In the genomic region with DNA sequence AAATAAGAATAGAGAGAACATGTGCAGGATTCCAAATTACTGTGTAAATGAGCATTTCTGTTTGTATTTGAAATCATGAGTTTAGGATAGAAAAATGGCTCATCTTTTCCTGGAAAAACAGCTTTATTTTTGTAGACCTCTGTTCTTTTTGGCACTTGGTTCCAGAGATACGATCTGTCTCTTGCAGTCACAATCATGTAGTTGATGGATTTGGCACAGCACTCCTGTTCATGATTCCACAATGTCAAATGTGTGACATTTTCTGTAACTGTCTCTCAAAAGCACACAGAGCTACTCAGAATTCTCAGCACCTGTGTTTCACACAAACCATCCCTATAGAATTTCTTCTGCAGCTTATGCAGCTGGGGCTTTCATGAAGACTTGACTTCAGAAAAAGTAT, we compare ENCODE assay signal across 21 mouse cellular contexts.
A peak's percentile ranks its signal among the peaks of the same experiment; 100 is the strongest.
DNase-seq lines count a peak whose midpoint lies in the region; ATAC-seq lines count a peak whose summit lies in the region.
"Had no signal": no experiment of that assay in that cellular context is flagged by ENCODE, and none has a peak within 500 bp of the region (broad histone marks: within the 10 kb centered on the region; RNA-seq: fewer than 3 reads in every experiment).

No protein-coding gene starts in this region.

- H3K9me3 ChIP-seq in embryonic facial prominence, embryonic 14.5 days (ENCODE audit: control insufficient read depth, low read length): no peaks in the 10 kb centered on the region
- H3K9me3 ChIP-seq in embryonic facial prominence, embryonic 10.5 days: no peaks in the 10 kb centered on the region
- no peaks in the 10 kb centered on the region for H3K9me3 ChIP-seq in neural tube, embryonic 15.5 days (replicated peaks)
- H3K9me3 ChIP-seq: G1E; heart, embryonic 12.5 days; hindbrain, embryonic 12.5 days had no signal

- no peaks in the 10 kb centered on the region for H3K4me1 ChIP-seq in embryonic facial prominence, embryonic 14.5 days (ENCODE audit: control insufficient read depth, insufficient read depth, low read length)
- H3K4me1 ChIP-seq in embryonic facial prominence, embryonic 10.5 days: no peaks in the 10 kb centered on the region
- H3K4me1 ChIP-seq in neural tube, embryonic 15.5 days: no peaks in the 10 kb centered on the region
- H3K4me1 ChIP-seq: heart, embryonic 12.5 days; hindbrain, embryonic 12.5 days had no signal

- 75% methylated on average over 1 of the region's 1 CpGs for WGBS in embryonic facial prominence, embryonic 14.5 days
- WGBS in embryonic facial prominence, embryonic 10.5 days: 87% methylated on average over 1 of the region's 1 CpGs
- WGBS in neural tube, embryonic 15.5 days: 87% methylated on average over 1 of the region's 1 CpGs

- no peak overlapping the region for H3K9ac ChIP-seq in embryonic facial prominence, embryonic 14.5 days (ENCODE audit: low read depth, low read length)
- H3K9ac ChIP-seq in neural tube, embryonic 15.5 days (replicated peaks): no peak overlapping the region
- H3K9ac ChIP-seq: heart, embryonic 12.5 days; hindbrain, embryonic 12.5 days had no signal

- ATAC-seq in embryonic facial prominence, embryonic 14.5 days (ENCODE audit: low read depth): no peak
- ATAC-seq in neural tube, embryonic 15.5 days (ENCODE audit: low FRiP score): no peak
- ATAC-seq: activated CD4-positive, CD25-positive, alpha-beta regulatory T cell, adult 4 months; midbrain, embryonic 16.5 days had no signal

- no peak overlapping the region for H3K4me2 ChIP-seq in embryonic facial prominence, embryonic 14.5 days (ENCODE audit: low read depth, low read length)
- H3K4me2 ChIP-seq in neural tube, embryonic 15.5 days: no peak overlapping the region
- H3K4me2 ChIP-seq: heart, embryonic 12.5 days; hindbrain, embryonic 12.5 days had no signal

- no peak overlapping the region for H3K27ac ChIP-seq in embryonic facial prominence, embryonic 14.5 days (replicated peaks; ENCODE audit: low read depth, low read length)
- H3K27ac ChIP-seq in embryonic facial prominence, embryonic 10.5 days (replicated peaks): no peak overlapping the region
- H3K27ac ChIP-seq in neural tube, embryonic 15.5 days (replicated peaks): no peak overlapping the region
- H3K27ac ChIP-seq: hindbrain, embryonic 12.5 days had no signal

- no peaks in the 10 kb centered on the region for H3K36me3 ChIP-seq in embryonic facial prominence, embryonic 14.5 days (ENCODE audit: control insufficient read depth, insufficient read depth, low read length)
- no peaks in the 10 kb centered on the region for H3K36me3 ChIP-seq in embryonic facial prominence, embryonic 10.5 days (replicated peaks)
- no peaks in the 10 kb centered on the region for H3K36me3 ChIP-seq in neural tube, embryonic 15.5 days
- H3K36me3 ChIP-seq: G1E; heart, embryonic 12.5 days; hindbrain, embryonic 12.5 days had no signal

- no peaks in the 10 kb centered on the region for H3K27me3 ChIP-seq in embryonic facial prominence, embryonic 14.5 days (replicated peaks; ENCODE audit: control insufficient read depth, insufficient read depth, low read length)
- no peaks in the 10 kb centered on the region for H3K27me3 ChIP-seq in embryonic facial prominence, embryonic 10.5 days (replicated peaks; ENCODE audit: low read depth, poor library complexity, severe bottlenecking)
- no peaks in the 10 kb centered on the region for H3K27me3 ChIP-seq in neural tube, embryonic 15.5 days (replicated peaks)
- H3K27me3 ChIP-seq: heart, embryonic 12.5 days; hindbrain, embryonic 12.5 days had no signal

- H3K4me3 ChIP-seq in embryonic facial prominence, embryonic 14.5 days (ENCODE audit: low read depth, low read length): no peak overlapping the region
- H3K4me3 ChIP-seq in embryonic facial prominence, embryonic 10.5 days: no peak overlapping the region
- H3K4me3 ChIP-seq in neural tube, embryonic 15.5 days (replicated peaks): no peak overlapping the region
- H3K4me3 ChIP-seq: erythroblast, embryonic 14.5 days; heart, embryonic 12.5 days; hindbrain, embryonic 12.5 days had no signal

- peak; percentile 27 for DNase-seq in embryonic facial prominence, embryonic 14.5 days (ENCODE audit: low spot score)
- no peak for DNase-seq in embryonic facial prominence, embryonic 10.5 days (ENCODE audit: low spot score)
- peak; percentile 12 for DNase-seq in layer of hippocampus, adult 11-12 months (ENCODE audit: low spot score)
- no peak for DNase-seq in layer of hippocampus, postnatal 25 days (ENCODE audit: extremely low spot score in 1 of 2, low spot score in 1 of 2)
- DNase-seq in brain, embryonic 18.5 days (ENCODE audit: low read depth, low spot score): peak; percentile 55
- peak; percentile 33 for DNase-seq in layer of hippocampus, adult 9-11 months
- DNase-seq in spleen, postnatal 36 days (ENCODE audit: low spot score in 2 of 2): no peak
- DNase-seq: adrenal gland, postnatal 10 days; cerebellum, adult 11-12 months; heart, postnatal 14 days; kidney, postnatal 4 days; lung, adult 2 months; lung, postnatal 36 days; retina, postnatal 1 day had no signal

Comparison
In these comparisons a context has a peak if more than half of its experiments do, and no peak if none do; other contexts are left out.
1. DNase-seq: peak in embryonic facial prominence, embryonic 14.5 days (single experiment), layer of hippocampus, adult 11-12 months (single experiment), brain, embryonic 18.5 days (single experiment) and layer of hippocampus, adult 9-11 months (single experiment); none in embryonic facial prominence, embryonic 10.5 days (single experiment), layer of hippocampus, postnatal 25 days (0 of 2) and spleen, postnatal 36 days (0 of 2).